Mouse (Mus musculus) kidney, adult 2 months (tissue): ENCODE measurements around the gene Rb1. TPM values are rescaled to one million over a fixed set of nuclear protein-coding genes. Genes with fewer than 3 reads are reported as not detected.

Source experiments
- DNase-seq: peaks from one replicate; pipeline ENCODE4 v3.0.0; 2021
- H3K27ac ChIP-seq: fragments of 200-500 bp; 2 replicates; pipeline ENCODE4 v1.5.1; 2012; ENCODE audit warnings: low read depth, low read length, control low read depth, inconsistent platforms; ENCODE audit not compliant: insufficient read depth
- H3K27me3 ChIP-seq: fragments of 200-500 bp; replicated peaks from 2 replicates; pipeline ENCODE4 v1.6.1; 2012; ENCODE audit warnings: mild to moderate bottlenecking, moderate library complexity, low read length, inconsistent platforms; ENCODE audit not compliant: control insufficient read depth, insufficient read depth
- H3K36me3 ChIP-seq: fragments of 200-500 bp; 2 replicates; pipeline ENCODE4 v1.6.1; 2012; ENCODE audit warnings: mild to moderate bottlenecking, moderate library complexity, low read length, inconsistent platforms; ENCODE audit not compliant: control insufficient read depth, insufficient read depth
- H3K4me1 ChIP-seq: fragments of 200-500 bp; 2 replicates; pipeline ENCODE4 v1.6.1; 2011; ENCODE audit warnings: low read length; ENCODE audit not compliant: control insufficient read depth, insufficient read depth
- H3K4me3 ChIP-seq: fragments of 200-500 bp; 2 replicates; pipeline ENCODE4 v1.5.1; 2011; ENCODE audit warnings: mild to moderate bottlenecking, low read depth, low read length, control low read depth; ENCODE audit not compliant: insufficient read depth
- CTCF ChIP-seq: fragments of 200-500 bp; conservative IDR thresholded peaks from 2 replicates; pipeline ENCODE4 v1.5.1; 2011; ENCODE audit warnings: low read depth, mild to moderate bottlenecking, control low read depth, low read length, moderate library complexity, mixed read lengths; ENCODE audit not compliant: insufficient read depth, insufficient read length
- POLR2A ChIP-seq: fragments of 200-500 bp; IDR thresholded peaks from one replicate; pipeline ENCODE4 v1.6.1; 2011; ENCODE audit warnings: low read depth, low read length, control low read depth
- WGBS: fragments of 180-500 bp; shearing (Covaris S2); methylation state at CpG from one replicate; pipeline ENCODE4 v1.1.7; 2018; 5-methylcytosine and 5-hydroxymethylcytosine counted together
- polyA plus RNA-seq: library from polyadenylated mRNA; depleted of rRNA; stranded (reverse); fragments of >200 nt; gene quantifications from 2 replicates; pipeline ENCODE4 v1.2.3, GENCODE M21; 2012; rRNA removed

The Rb1 gene
- 6.8 and 8.3 TPM in 2 replicates for polyA plus RNA-seq

DNA sequence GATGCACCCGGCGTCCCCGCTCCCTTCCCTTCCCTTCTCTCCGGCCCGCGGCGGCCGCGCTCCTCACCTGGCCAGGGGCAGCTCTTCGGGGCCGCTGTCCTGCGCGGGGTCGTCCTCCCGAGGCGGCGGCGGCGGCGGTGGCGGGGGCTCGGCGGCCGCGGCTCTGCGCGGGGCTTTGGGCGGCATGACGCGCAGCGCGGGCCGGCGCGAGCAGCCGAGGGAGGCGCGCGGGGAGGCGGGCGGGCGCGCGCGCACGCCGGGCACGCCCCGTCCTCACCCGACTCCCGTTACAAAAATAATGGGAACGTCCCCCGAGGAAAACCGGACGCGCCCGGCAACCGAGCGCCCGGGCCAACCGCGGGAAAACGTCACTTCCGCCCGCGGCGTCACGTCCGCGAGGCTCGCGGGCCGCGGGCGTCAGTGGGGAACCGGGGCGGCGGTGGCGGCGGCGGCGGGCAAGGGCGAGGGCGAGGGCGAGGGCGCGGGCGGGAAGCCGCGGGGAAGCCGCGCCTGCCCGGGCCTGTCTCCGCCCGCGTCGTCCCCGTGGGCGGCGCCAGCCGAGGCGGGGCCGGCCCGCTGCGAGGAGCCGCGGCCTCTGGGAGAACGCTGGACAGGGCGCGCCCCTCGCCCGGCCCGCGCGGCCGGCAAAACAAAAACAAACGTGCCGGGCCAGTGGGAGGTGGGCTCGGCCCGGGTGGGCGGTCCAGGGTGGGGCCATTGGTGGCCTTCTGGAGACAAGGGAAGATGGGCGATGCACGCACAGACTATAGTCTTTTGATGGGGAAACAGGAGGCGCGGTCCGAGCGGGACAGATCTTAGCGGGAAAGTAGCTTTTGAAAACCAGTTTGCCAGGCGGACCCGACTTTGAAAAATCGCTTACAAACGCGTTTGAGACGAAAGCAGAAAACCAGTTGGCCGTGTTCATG, at the start of gene Rb1:
TSS of gene Rb1 (minus strand) at position 367 of the 926 bp plus-strand sequence.
- TF ChIP-seq POLR2A (no peak), CTCF (no peak)
- DNase-seq = peak; percentile 90
- 3% methylated on average over 130 of the region's 135 CpGs for WGBS

DNA sequence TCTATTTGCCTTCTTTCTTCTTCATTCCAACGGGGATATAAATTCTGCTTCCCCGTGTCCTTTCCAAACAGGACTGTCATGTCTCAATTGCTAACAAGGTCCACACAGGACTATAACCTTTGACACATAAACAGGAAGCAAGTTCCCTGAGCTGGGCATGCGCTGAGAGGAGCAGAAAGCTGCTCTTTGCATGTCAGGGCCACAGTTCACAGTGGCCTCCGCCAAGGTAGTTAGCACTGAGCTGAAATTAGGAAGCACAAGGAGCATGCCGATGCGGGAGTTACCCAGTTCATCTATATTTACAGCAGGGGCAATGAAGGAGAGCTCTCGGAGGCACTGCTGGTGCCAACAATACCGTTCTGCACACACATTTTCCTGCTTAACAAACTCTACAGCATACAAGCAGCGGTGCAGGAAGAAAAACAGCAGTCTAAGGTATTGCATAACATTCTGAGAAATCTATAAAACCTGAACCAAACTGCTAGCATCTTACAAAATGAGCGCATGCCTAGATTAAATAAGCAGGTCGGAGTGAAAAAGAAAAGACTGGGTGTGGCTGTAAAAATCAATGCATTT, 48.8 kb upstream of the Rb1 start:
- no peak for TF ChIP-seq CTCF
- TF ChIP-seq POLR2A = no peak
- peak overlapping the region; percentile 70 for H3K27ac ChIP-seq
- H3K36me3 ChIP-seq = peaks cover 7% of the 10 kb centered on the region
- no peak overlapping the region for H3K4me3 ChIP-seq
- 6% methylated on average over 11 of the region's 11 CpGs for WGBS
- peaks cover 48% of the 10 kb centered on the region for H3K4me1 ChIP-seq
- H3K27me3 ChIP-seq = no peaks in the 10 kb centered on the region
- peak; percentile 95 for DNase-seq

More for the DNA sequence above, at the start of gene Rb1:
- peak within 1 kb of the TSS; percentile 91 for H3K27ac ChIP-seq
- no peaks in the 10 kb centered on the region for H3K27me3 ChIP-seq
- H3K4me1 ChIP-seq = 0 out of 2 replicates have a peak, but pooled peaks cover 6% of the 10 kb centered on the region
- peak within 1 kb of the TSS; percentile 63 for H3K4me3 ChIP-seq
- H3K36me3 ChIP-seq = no peaks in the 10 kb centered on the region; the same call in 1 of the 2 replicates

DNA sequence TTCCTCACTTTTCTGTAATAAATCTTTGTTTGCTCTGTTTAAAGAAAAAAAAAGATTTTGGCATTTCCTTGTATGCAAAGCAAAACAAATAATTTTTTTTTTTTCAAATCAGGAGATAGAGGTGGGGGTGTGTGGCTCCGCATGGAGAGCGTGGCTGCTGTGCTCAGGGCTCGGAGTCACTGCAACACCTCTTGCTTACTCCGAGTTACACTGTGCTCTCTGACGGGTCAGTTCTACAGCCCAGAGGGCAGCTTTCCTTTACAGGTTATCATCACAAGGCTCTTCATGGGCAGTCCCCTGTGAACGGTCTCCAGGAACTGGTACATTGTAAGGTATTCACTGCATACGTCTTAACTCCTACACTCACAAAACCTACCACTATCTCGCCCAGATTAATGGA, 48.0 kb upstream of the Rb1 start:
- Histone ChIP-seq H3K4me1 (peaks cover 51% of the 10 kb centered on the region), H3K36me3 (peaks cover 4% of the 10 kb centered on the region), H3K27ac (peak overlapping the region; percentile 70), H3K4me3 (no peak overlapping the region), H3K27me3 (no peaks in the 10 kb centered on the region)
- no peak for DNase-seq
- TF ChIP-seq POLR2A (no peak), CTCF (no peak)
- 24% methylated on average over 8 of the region's 8 CpGs for WGBS

- Histone ChIP-seq H3K4me3 (no peak overlapping the region), H3K27ac (no peak overlapping the region), H3K4me1 (peaks cover 47% of the 10 kb centered on the region), H3K27me3 (no peaks in the 10 kb centered on the region), H3K36me3 (peaks cover 4% of the 10 kb centered on the region)
- no peak for DNase-seq
- TF ChIP-seq POLR2A (no peak), CTCF (no peak)
- 54% methylated on average over 4 of the region's 4 CpGs for WGBS
These were observed 47.4 kb upstream of the Rb1 start for GRCm38 (mm10) chr14:73372990-73373389.

DNA sequence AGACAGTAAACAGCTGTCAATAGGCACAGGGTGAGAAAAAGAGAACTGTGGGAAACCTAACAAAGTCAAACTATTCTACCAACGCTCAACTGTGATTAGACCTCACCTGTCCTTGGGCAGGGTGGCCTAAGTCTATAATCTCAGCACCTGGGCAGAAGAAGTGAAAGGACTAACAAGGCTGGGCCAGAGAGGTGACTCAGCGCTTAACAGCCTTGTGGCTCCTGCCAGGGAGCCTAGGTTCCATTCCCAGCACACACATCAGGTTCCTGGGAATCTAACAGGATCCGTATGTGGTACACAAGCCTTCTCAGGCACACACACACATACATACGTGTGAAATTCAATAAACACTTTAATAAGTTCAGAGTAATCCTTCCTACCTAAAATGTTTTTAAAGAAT, 46.0 kb upstream of the Rb1 start:
- H3K4me3 ChIP-seq = no peak overlapping the region
- no peak for DNase-seq
- peak overlapping the region; percentile 59 for H3K27ac ChIP-seq
- WGBS = 74% methylated on average over 4 of the region's 4 CpGs
- peaks cover 7% of the 10 kb centered on the region for H3K36me3 ChIP-seq
- peaks cover 44% of the 10 kb centered on the region for H3K4me1 ChIP-seq
- no peak for TF ChIP-seq POLR2A
- TF ChIP-seq CTCF = no peak
- H3K27me3 ChIP-seq = no peaks in the 10 kb centered on the region

- DNase-seq = peak; percentile 70
These were observed 45.2 kb upstream of the Rb1 start for GRCm38 (mm10) chr14:73370695-73371372.

DNA sequence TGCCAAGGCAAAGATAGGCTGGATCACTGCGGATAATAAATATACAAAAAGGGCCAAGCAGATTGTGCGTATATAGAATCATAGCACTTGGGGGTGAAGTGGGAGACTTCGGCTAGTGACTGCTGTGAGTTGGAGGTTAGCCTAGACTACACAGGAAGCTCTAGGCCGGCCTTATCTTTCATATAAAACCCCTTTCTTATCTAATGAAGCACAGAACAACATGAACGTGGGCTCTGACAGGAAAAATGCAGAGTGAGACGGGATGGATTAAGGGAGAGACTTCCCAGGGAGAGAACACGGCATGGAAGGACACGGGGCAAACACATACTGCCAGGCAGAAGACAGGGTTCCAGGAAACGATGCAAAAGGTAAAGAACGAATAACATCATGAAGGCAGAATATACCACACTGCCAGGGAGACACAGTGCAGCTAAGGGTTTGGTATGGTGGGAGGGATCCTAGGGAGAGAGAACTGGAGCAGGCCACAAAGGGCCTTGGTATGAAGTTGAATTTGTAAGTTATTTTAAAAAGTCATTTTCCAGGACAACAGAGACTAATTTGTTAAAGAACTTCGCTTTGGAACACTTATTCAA, 44.6 kb upstream of the Rb1 start:
- Histone ChIP-seq H3K27me3 (no peaks in the 10 kb centered on the region), H3K4me3 (no peak overlapping the region), H3K4me1 (peaks cover 36% of the 10 kb centered on the region), H3K27ac (peak overlapping the region; percentile 59), H3K36me3 (peaks cover 14% of the 10 kb centered on the region)
- WGBS = 61% methylated on average over 11 of the region's 11 CpGs
- DNase-seq = no peak
- TF ChIP-seq POLR2A = no peak
- no peak for TF ChIP-seq CTCF

More at GRCm38 (mm10) chr14:73370695-73371372, 45.2 kb upstream of the Rb1 start:
- H3K4me3 ChIP-seq = no peak overlapping the region
- no peaks in the 10 kb centered on the region for H3K27me3 ChIP-seq
- peak overlapping the region; percentile 59 for H3K27ac ChIP-seq
- peaks cover 41% of the 10 kb centered on the region for H3K4me1 ChIP-seq
- no peak for TF ChIP-seq CTCF
- no peak for TF ChIP-seq POLR2A
- peaks cover 11% of the 10 kb centered on the region for H3K36me3 ChIP-seq
- WGBS = 41% methylated on average over 23 of the region's 23 CpGs
